Mouse (Mus musculus): Measurements from ENCODE around the gene Map3k13. TPM values are rescaled to one million over a fixed set of nuclear protein-coding genes. Genes with fewer than 3 reads are reported as not detected.
A peak's percentile ranks its signal among the peaks of the same experiment; 100 is the strongest.

Map3k13 gene
- polyA plus RNA-seq, 1 experiment from 2014 or later, result 5.1 TPM

GRCm38 (mm10) chr16:21867727-21868126 is 73.6 kb downstream of the Map3k13 start:
- peaks cover 13% of the 10 kb centered on the region for H3K4me1 ChIP-seq (ENCODE audit: control insufficient read depth, insufficient read depth, low read depth, low read length)
- 69% methylated on average over 3 of the region's 3 CpGs for WGBS
- no peak overlapping the region for H3K9ac ChIP-seq (ENCODE audit: low read depth, low read length)
- H3K4me2 ChIP-seq (ENCODE audit: low read length), result no peak overlapping the region
- no peaks in the 10 kb centered on the region for H3K36me3 ChIP-seq (ENCODE audit: control insufficient read depth, insufficient read depth, low read length)
- H3K9me3 ChIP-seq (ENCODE audit: control insufficient read depth, low read length), result no peaks in the 10 kb centered on the region
- ATAC-seq, result no peak
- H3K4me3 ChIP-seq (ENCODE audit: low read length), result no peak overlapping the region
- H3K27me3 ChIP-seq (replicated peaks; ENCODE audit: control insufficient read depth, insufficient read depth, low read length), result no peaks in the 10 kb centered on the region
- H3K27ac ChIP-seq (ENCODE audit: low read depth, low read length), result no peak overlapping the region

DNA sequence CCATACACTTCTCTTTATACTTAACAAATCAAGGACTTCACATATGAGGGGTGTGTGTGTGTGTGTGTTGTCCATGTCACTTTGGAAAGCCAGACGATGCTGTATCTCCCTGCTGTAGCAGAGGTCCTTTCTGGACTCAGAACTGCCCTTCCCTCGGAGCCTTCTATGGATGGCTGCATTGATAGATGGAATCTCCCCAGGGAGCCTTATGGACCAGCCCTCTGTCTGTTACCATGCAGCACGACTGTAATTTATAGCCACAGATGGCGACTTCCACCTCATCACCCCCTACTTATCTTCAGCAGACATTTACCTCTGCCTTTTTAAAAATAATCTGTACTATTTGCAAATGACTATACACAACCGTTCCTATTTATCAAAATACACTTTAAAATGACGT is 74.5 kb downstream of the Map3k13 start:
- Histone ChIP-seq H3K36me3 (ENCODE audit: control insufficient read depth, insufficient read depth, low read length) (no peaks in the 10 kb centered on the region), H3K4me3 (ENCODE audit: low read length) (no peak overlapping the region), H3K27ac (ENCODE audit: low read depth, low read length) (no peak overlapping the region), H3K4me2 (ENCODE audit: low read length) (no peak overlapping the region), H3K9me3 (ENCODE audit: control insufficient read depth, low read length) (no peaks in the 10 kb centered on the region), H3K4me1 (ENCODE audit: control insufficient read depth, insufficient read depth, low read depth, low read length) (peaks cover 13% of the 10 kb centered on the region), H3K9ac (ENCODE audit: low read depth, low read length) (no peak overlapping the region), H3K27me3 (replicated peaks; ENCODE audit: control insufficient read depth, insufficient read depth, low read length) (no peaks in the 10 kb centered on the region)
- WGBS, result 34% methylated on average over 6 of the region's 6 CpGs
- ATAC-seq, result peak; percentile 59; the same call in 1 of the 2 replicates

GRCm38 (mm10) chr16:21869879-21870278 is 75.7 kb downstream of the Map3k13 start:
- 24% methylated on average over 4 of the region's 4 CpGs for WGBS
- no peaks in the 10 kb centered on the region for H3K9me3 ChIP-seq (ENCODE audit: control insufficient read depth, low read length)
- no peaks in the 10 kb centered on the region for H3K27me3 ChIP-seq (replicated peaks; ENCODE audit: control insufficient read depth, insufficient read depth, low read length)
- no peak overlapping the region for H3K4me3 ChIP-seq (ENCODE audit: low read length)
- H3K4me2 ChIP-seq (ENCODE audit: low read length), result no peak overlapping the region
- no peaks in the 10 kb centered on the region for H3K36me3 ChIP-seq (ENCODE audit: control insufficient read depth, insufficient read depth, low read length)
- ATAC-seq, result peak; percentile 24; the same call in 1 of the 2 replicates
- H3K4me1 ChIP-seq (ENCODE audit: control insufficient read depth, insufficient read depth, low read depth, low read length), result peaks cover 13% of the 10 kb centered on the region
- no peak overlapping the region for H3K27ac ChIP-seq (ENCODE audit: low read depth, low read length)
- no peak overlapping the region for H3K9ac ChIP-seq (ENCODE audit: low read depth, low read length)

DNA sequence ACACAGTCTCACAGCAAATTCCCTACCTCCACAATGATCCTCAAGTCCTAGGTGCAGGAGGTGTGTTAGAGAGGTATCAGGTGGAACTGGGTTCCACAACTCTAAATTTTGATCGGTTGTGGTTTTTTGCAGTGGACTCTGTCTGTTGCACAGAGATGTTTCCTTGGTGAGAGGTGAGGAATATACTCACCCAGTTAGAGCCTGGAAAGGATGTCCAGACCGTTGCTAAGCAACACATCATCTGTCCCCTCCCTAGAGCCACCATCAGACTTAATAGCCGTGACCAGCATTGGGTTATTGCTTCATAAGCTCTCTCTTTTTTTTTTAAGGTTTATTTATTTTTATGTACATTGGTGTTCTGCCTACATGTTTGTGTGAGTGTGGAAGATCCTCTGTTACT is 83.6 kb downstream of the Map3k13 start:
- no peak overlapping the region for H3K4me2 ChIP-seq (ENCODE audit: low read length)
- H3K9ac ChIP-seq (ENCODE audit: low read depth, low read length), result no peak overlapping the region
- H3K36me3 ChIP-seq (ENCODE audit: control insufficient read depth, insufficient read depth, low read length), result no peaks in the 10 kb centered on the region
- ATAC-seq, result no peak
- no peak overlapping the region for H3K4me3 ChIP-seq (ENCODE audit: low read length)
- H3K27me3 ChIP-seq (replicated peaks; ENCODE audit: control insufficient read depth, insufficient read depth, low read length), result no peaks in the 10 kb centered on the region
- H3K9me3 ChIP-seq (ENCODE audit: control insufficient read depth, low read length), result no peaks in the 10 kb centered on the region
- WGBS, result 73% methylated on average over 3 of the region's 3 CpGs
- H3K27ac ChIP-seq (ENCODE audit: low read depth, low read length), result no peak overlapping the region
- peaks cover 6% of the 10 kb centered on the region for H3K4me1 ChIP-seq (ENCODE audit: control insufficient read depth, insufficient read depth, low read depth, low read length)

DNA sequence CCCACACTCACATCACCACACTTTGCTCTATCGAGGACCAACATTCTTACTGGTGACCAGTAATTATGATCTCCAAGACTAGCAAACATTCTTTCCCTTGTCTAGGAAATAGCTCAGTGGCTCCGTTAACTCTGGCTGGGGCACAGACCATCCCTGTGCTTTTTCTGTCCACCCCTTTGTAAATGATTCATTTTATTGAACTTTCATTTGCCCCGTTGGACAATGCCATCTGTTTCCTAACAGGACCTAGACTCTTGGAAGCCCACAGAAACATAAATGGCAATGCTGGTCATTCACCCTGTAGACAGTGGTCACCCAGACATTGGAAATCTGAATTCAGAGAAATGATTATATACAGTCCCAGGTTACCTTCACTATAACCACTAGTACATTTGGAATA is 84.7 kb downstream of the Map3k13 start:
- H3K4me1 ChIP-seq (ENCODE audit: control insufficient read depth, insufficient read depth, low read depth, low read length), result peaks cover 6% of the 10 kb centered on the region
- ATAC-seq, result no peak

DNA sequence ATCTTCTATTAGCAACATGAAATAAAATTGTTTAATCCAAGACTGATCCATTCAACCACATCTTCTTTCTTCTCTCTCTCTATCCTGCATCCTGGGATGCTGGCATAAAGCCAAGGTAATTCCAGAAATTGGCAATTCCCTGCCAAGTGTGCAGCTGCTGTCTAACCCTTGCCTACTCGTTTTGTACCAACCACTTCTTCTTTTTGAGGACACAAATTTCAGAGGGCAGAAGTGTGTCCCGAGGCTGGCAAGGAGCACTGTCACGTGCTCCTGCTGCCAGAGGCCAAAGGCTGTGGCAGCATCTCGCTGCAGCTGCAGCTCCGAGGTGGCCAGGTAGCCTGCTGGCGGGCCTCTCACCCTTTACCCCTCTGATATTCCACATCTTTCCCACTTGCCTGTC is 87.0 kb downstream of the Map3k13 start:
- H3K4me1 ChIP-seq (ENCODE audit: control insufficient read depth, insufficient read depth, low read depth, low read length), result peaks cover 6% of the 10 kb centered on the region
- H3K36me3 ChIP-seq (ENCODE audit: control insufficient read depth, insufficient read depth, low read length), result no peaks in the 10 kb centered on the region
- H3K4me2 ChIP-seq (ENCODE audit: low read length), result no peak overlapping the region
- peak; percentile 77 for ATAC-seq
- no peaks in the 10 kb centered on the region for H3K27me3 ChIP-seq (replicated peaks; ENCODE audit: control insufficient read depth, insufficient read depth, low read length)
- 13% methylated on average over 6 of the region's 6 CpGs for WGBS
- no peaks in the 10 kb centered on the region for H3K9me3 ChIP-seq (ENCODE audit: control insufficient read depth, low read length)
- no peak overlapping the region for H3K4me3 ChIP-seq (ENCODE audit: low read length)
- H3K9ac ChIP-seq (ENCODE audit: low read depth, low read length), result no peak overlapping the region
- peak overlapping the region; percentile 24 for H3K27ac ChIP-seq (ENCODE audit: low read depth, low read length)

More for the DNA sequence above, 84.7 kb downstream of the Map3k13 start:
- Histone ChIP-seq H3K27ac (ENCODE audit: low read depth, low read length) (no peak overlapping the region), H3K4me3 (ENCODE audit: low read length) (no peak overlapping the region), H3K4me2 (ENCODE audit: low read length) (no peak overlapping the region), H3K9me3 (ENCODE audit: control insufficient read depth, low read length) (no peaks in the 10 kb centered on the region), H3K27me3 (replicated peaks; ENCODE audit: control insufficient read depth, insufficient read depth, low read length) (no peaks in the 10 kb centered on the region), H3K9ac (ENCODE audit: low read depth, low read length) (no peak overlapping the region), H3K36me3 (ENCODE audit: control insufficient read depth, insufficient read depth, low read length) (no peaks in the 10 kb centered on the region)
- WGBS, result 91% methylated on average over 3 of the region's 3 CpGs

DNA sequence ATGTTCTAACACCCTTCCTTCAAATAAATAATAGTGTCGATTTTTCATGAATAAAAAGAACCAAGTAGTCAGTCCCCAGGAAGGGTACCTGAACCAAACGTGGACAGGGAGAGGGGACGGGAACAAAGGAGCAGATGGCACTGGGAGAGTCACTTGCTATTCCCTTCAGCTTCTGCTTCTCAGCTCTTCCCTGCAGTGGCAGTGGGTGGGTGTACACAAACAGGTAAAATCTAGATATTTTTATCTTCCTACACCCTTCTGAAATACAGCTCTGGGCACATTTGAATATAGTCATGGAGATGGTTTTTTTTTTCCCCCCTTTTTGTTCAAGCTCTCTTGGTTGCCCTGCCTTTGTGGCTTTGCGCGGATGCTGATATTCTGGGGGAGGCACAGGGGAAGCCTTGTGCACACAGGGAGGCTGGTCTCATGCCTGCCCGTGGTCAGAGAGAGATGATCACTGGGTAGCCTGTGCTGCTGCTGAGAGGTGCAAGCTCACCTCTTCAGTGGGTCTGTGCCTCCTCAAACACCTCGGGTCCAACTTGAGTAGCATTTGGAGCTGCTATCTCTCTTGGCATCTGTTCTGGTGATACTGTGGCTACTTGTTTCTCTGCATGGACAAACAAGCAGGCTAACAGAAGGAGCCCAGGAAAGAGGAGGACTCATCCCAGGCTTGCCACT is 87.6 kb downstream of the Map3k13 start:
- peak overlapping the region; percentile 24 for H3K27ac ChIP-seq (ENCODE audit: low read depth, low read length)
- no peak overlapping the region for H3K4me3 ChIP-seq (ENCODE audit: low read length)
- WGBS, result 50% methylated on average over 7 of the region's 7 CpGs
- H3K4me1 ChIP-seq (ENCODE audit: control insufficient read depth, insufficient read depth, low read depth, low read length), result peaks cover 6% of the 10 kb centered on the region
- no peak overlapping the region for H3K9ac ChIP-seq (ENCODE audit: low read depth, low read length)
- ATAC-seq, result peak; percentile 48
- H3K9me3 ChIP-seq (ENCODE audit: control insufficient read depth, low read length), result no peaks in the 10 kb centered on the region
- no peaks in the 10 kb centered on the region for H3K36me3 ChIP-seq (ENCODE audit: control insufficient read depth, insufficient read depth, low read length)
- no peak overlapping the region for H3K4me2 ChIP-seq (ENCODE audit: low read length)
- H3K27me3 ChIP-seq (replicated peaks; ENCODE audit: control insufficient read depth, insufficient read depth, low read length), result no peaks in the 10 kb centered on the region

- 86% methylated on average over 2 of the region's 2 CpGs for whole genome bisulfite sequencing
- no peak overlapping the region for H3K27ac ChIP-seq (ENCODE audit: low read depth, low read length)
- no peaks in the 10 kb centered on the region for H3K27me3 ChIP-seq (replicated peaks; ENCODE audit: control insufficient read depth, insufficient read depth, low read length)
- no peak overlapping the region for H3K4me3 ChIP-seq (ENCODE audit: low read length)
- ATAC-seq, result 0 out of 2 replicates have a peak, but pooled peaks have one; percentile 34
- H3K4me1 ChIP-seq (ENCODE audit: control insufficient read depth, insufficient read depth, low read depth, low read length), result no peaks in the 10 kb centered on the region
- H3K9me3 ChIP-seq (ENCODE audit: control insufficient read depth, low read length), result no peaks in the 10 kb centered on the region
- H3K4me2 ChIP-seq (ENCODE audit: low read length), result no peak overlapping the region
- no peak overlapping the region for H3K9ac ChIP-seq (ENCODE audit: low read depth, low read length)
- H3K36me3 ChIP-seq (ENCODE audit: control insufficient read depth, insufficient read depth, low read length), result peaks cover 3% of the 10 kb centered on the region
These were observed 93.5 kb downstream of the Map3k13 start for GRCm38 (mm10) chr16:21887601-21888000.

DNA sequence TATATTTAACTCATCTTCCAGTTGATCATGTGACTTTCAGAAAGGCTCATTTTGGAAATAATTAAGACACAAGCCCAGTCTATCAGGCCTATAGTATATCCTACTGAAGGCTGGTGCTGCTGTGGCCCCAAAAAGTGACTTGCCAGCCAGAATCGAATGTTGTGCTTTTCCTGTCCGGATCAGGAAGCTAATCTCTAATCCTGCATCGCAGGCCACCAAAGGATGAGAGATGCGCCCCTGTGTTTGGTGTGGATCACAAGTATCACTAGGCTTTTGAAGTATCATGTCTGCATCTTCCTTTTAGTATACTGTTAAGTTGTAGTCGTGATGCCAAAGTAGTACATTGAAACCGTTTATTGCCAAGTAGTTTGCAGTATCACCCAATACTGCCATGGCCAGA is 99.7 kb downstream of the Map3k13 start:
- Histone ChIP-seq H3K9ac (ENCODE audit: low read depth, low read length) (no peak overlapping the region), H3K9me3 (ENCODE audit: control insufficient read depth, low read length) (no peaks in the 10 kb centered on the region), H3K4me1 (ENCODE audit: control insufficient read depth, insufficient read depth, low read depth, low read length) (no peaks in the 10 kb centered on the region), H3K4me3 (ENCODE audit: low read length) (no peak overlapping the region), H3K4me2 (ENCODE audit: low read length) (no peak overlapping the region), H3K36me3 (ENCODE audit: control insufficient read depth, insufficient read depth, low read length) (peaks cover 3% of the 10 kb centered on the region), H3K27ac (ENCODE audit: low read depth, low read length) (no peak overlapping the region), H3K27me3 (replicated peaks; ENCODE audit: control insufficient read depth, insufficient read depth, low read length) (no peaks in the 10 kb centered on the region)
- 95% methylated on average over 6 of the region's 6 CpGs for WGBS
- ATAC-seq, result no peak

Measured in hindbrain, embryonic 16.5 days (tissue).